Mouse (Mus musculus): Measurements from ENCODE around the gene Irs2. TPM values are rescaled to one million over a fixed set of nuclear protein-coding genes. Genes with fewer than 3 reads are reported as not detected.

The Irs2 gene
- 9.7 and 17.6 TPM in 2 replicates for polyA plus RNA-seq (2012; rRNA removed)

- no peak for DNase-seq (ENCODE audit: low read depth)
- TF ChIP-seq CTCF (IDR thresholded peaks at IDR 0.05; ENCODE audit: borderline replicate concordance, extremely low read depth, insufficient read depth, insufficient read length) (no peak), POLR2A (IDR thresholded peaks at IDR 0.05; ENCODE audit: borderline replicate concordance, extremely low read depth, insufficient read depth, insufficient read length, poor library complexity, severe bottlenecking) (no peak)
Measured at GRCm38 (mm10) chr8:11008379-11008775, at the start of gene Irs2. TSS of gene Irs2 (minus strand) at chr8:11008458.

GRCm38 (mm10) chr8:11056665-11057064 lies 48.4 kb upstream of the Irs2 start:
- DNase-seq (ENCODE audit: low read depth): no peak
- no peak for TF ChIP-seq CTCF (IDR thresholded peaks at IDR 0.05; ENCODE audit: borderline replicate concordance, extremely low read depth, insufficient read depth, insufficient read length)

DNA sequence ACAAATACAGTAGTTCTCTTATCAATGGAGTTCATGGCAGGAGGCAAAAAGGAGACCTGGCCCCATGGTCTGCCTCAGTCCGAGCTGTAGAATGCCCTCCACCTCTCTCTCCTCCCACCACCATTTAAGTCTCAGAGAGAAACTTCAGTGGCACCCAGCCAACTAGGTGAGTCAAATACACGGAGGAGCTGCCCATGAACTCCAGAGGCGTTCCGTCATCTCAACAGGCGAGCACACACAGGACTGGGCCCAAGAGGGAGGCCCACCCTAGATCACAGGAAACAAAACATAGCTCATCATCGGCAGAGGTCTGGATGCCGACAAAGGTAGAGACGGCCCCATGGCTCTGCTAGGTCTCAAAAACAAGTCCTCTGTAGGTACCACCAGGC lies 47.9 kb upstream of the Irs2 start:
- no peak for TF ChIP-seq POLR2A (IDR thresholded peaks at IDR 0.05; ENCODE audit: borderline replicate concordance, extremely low read depth, insufficient read depth, insufficient read length, poor library complexity, severe bottlenecking)
- TF ChIP-seq CTCF (IDR thresholded peaks at IDR 0.05; ENCODE audit: borderline replicate concordance, extremely low read depth, insufficient read depth, insufficient read length): no peak

DNA sequence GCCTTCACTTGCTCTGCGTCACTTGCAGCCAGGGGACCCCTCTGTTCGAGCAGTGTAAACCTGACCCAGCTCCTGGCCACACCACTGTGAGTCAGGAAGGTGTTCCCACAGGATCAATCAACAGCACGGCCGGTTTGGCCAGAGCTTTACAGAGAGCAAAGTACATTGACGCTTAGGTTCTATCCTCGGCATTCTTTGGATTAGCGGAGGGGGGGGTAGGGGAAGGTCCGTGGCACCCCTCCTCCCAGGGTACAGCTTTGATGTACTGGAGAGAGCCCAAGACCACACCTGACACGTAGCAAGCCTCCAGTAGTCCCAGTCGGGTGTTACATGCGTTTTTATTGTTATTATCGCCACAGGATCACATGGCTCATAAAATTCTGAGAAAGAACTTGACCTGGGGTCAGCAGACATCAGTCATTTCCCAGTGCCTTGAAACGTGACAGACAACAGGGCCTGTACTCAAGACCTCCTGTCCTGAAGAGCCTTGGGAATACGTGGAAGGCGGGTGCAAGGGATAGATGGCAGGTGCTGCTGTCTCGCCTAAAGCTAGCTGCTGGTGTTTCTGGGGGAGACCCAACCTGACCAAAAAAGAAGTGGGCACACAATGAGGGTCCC lies 47.4 kb upstream of the Irs2 start:
- no peak for TF ChIP-seq POLR2A (IDR thresholded peaks at IDR 0.05; ENCODE audit: borderline replicate concordance, extremely low read depth, insufficient read depth, insufficient read length, poor library complexity, severe bottlenecking)
- no peak for TF ChIP-seq CTCF (IDR thresholded peaks at IDR 0.05; ENCODE audit: borderline replicate concordance, extremely low read depth, insufficient read depth, insufficient read length)
- no peak for DNase-seq (ENCODE audit: low read depth)

More for the DNA sequence above, 47.9 kb upstream of the Irs2 start:
- DNase-seq (ENCODE audit: low read depth): no peak

GRCm38 (mm10) chr8:11049835-11050234 lies 41.6 kb upstream of the Irs2 start:
- no peak for TF ChIP-seq CTCF (IDR thresholded peaks at IDR 0.05; ENCODE audit: borderline replicate concordance, extremely low read depth, insufficient read depth, insufficient read length)
- TF ChIP-seq POLR2A (IDR thresholded peaks at IDR 0.05; ENCODE audit: borderline replicate concordance, extremely low read depth, insufficient read depth, insufficient read length, poor library complexity, severe bottlenecking): no peak
- DNase-seq (ENCODE audit: low read depth): no peak

GRCm38 (mm10) chr8:11047812-11048211 lies 39.6 kb upstream of the Irs2 start:
- DNase-seq (ENCODE audit: low read depth): no peak
- TF ChIP-seq CTCF (IDR thresholded peaks at IDR 0.05; ENCODE audit: borderline replicate concordance, extremely low read depth, insufficient read depth, insufficient read length) (no peak), POLR2A (IDR thresholded peaks at IDR 0.05; ENCODE audit: borderline replicate concordance, extremely low read depth, insufficient read depth, insufficient read length, poor library complexity, severe bottlenecking) (no peak)

- no peak for DNase-seq (ENCODE audit: low read depth)
- TF ChIP-seq CTCF (IDR thresholded peaks at IDR 0.05; ENCODE audit: borderline replicate concordance, extremely low read depth, insufficient read depth, insufficient read length) (no peak), POLR2A (IDR thresholded peaks at IDR 0.05; ENCODE audit: borderline replicate concordance, extremely low read depth, insufficient read depth, insufficient read length, poor library complexity, severe bottlenecking) (no peak)
Measured at GRCm38 (mm10) chr8:11044660-11045059, 36.4 kb upstream of the Irs2 start.

- no peak for TF ChIP-seq POLR2A (IDR thresholded peaks at IDR 0.05; ENCODE audit: borderline replicate concordance, extremely low read depth, insufficient read depth, insufficient read length, poor library complexity, severe bottlenecking)
- TF ChIP-seq CTCF (IDR thresholded peaks at IDR 0.05; ENCODE audit: borderline replicate concordance, extremely low read depth, insufficient read depth, insufficient read length): no peak
Measured at GRCm38 (mm10) chr8:11043591-11043990, 35.3 kb upstream of the Irs2 start.

DNA sequence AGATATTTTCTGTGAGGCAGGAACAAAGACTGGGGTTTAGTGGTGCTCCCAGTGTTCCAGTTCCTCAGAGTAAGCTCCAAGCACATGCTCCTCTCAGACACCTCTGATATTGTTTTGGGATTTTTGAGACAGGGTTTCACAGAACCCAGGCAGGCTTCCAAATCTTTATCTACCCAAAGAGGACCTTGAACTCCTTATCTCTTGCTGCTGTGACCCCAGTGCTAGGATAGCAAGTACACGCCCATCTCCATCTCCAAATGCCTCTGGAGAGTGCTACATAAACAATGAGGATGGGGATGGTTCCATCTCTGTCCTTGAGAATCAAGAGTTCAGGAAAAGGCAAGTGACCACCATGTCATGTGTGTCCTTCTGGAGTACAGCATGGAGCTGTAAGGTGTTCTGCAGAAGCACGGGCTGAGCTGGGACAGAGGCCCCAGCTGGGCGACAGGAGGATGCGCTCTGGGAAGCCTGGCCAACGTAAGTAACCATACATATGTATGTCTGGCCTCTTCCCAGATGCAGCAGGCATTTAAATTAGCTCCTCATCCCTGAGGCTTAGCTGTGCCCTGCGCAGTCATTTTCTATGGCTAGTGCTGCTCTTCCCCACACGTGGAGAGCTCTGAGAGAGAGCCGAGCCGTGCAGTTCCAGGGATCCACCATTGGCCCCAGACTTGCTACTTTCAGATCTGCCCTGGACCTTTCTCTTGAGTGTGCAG lies 34.8 kb upstream of the Irs2 start:
- TF ChIP-seq POLR2A (IDR thresholded peaks at IDR 0.05; ENCODE audit: borderline replicate concordance, extremely low read depth, insufficient read depth, insufficient read length, poor library complexity, severe bottlenecking) (no peak), CTCF (IDR thresholded peaks at IDR 0.05; ENCODE audit: borderline replicate concordance, extremely low read depth, insufficient read depth, insufficient read length) (no peak)
- peak; percentile 54 for DNase-seq (ENCODE audit: low read depth)

More at GRCm38 (mm10) chr8:11043591-11043990, 35.3 kb upstream of the Irs2 start:
- no peak for DNase-seq (ENCODE audit: low read depth)

DNA sequence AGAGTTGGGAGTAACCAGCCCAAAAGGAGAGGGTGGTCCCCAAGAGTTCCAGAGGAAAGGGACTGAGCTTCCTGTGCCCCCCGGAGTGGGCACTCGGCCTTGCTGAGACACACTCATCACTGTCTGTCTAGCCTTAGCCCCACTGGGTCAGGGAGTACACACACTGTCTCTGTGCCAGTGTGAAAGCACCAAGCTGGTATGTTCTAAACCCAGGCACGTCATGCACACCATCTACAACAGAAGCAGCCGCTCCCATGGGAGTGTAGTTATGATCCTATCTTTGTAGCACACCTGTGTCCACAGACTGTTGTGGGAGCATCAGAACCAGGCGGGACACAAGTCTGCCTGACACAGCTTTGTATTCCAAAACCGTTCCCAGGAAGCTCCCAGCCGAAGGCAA lies 31.8 kb upstream of the Irs2 start:
- DNase-seq (ENCODE audit: low read depth): no peak
- no peak for TF ChIP-seq CTCF (IDR thresholded peaks at IDR 0.05; ENCODE audit: borderline replicate concordance, extremely low read depth, insufficient read depth, insufficient read length)
- no peak for TF ChIP-seq POLR2A (IDR thresholded peaks at IDR 0.05; ENCODE audit: borderline replicate concordance, extremely low read depth, insufficient read depth, insufficient read length, poor library complexity, severe bottlenecking)

GRCm38 (mm10) chr8:11038788-11039187 lies 30.5 kb upstream of the Irs2 start:
- TF ChIP-seq POLR2A (IDR thresholded peaks at IDR 0.05; ENCODE audit: borderline replicate concordance, extremely low read depth, insufficient read depth, insufficient read length, poor library complexity, severe bottlenecking): no peak
- no peak for TF ChIP-seq CTCF (IDR thresholded peaks at IDR 0.05; ENCODE audit: borderline replicate concordance, extremely low read depth, insufficient read depth, insufficient read length)
- DNase-seq (ENCODE audit: low read depth): no peak

- TF ChIP-seq CTCF (IDR thresholded peaks at IDR 0.05; ENCODE audit: borderline replicate concordance, extremely low read depth, insufficient read depth, insufficient read length): no peak
Measured at GRCm38 (mm10) chr8:11038367-11038766, 30.1 kb upstream of the Irs2 start.

More at GRCm38 (mm10) chr8:11038367-11038766, 30.1 kb upstream of the Irs2 start:
- DNase-seq (ENCODE audit: low read depth): no peak
